Mouse (Mus musculus): Measurements from ENCODE around the gene Ifna15.
"Not testable (repeated sequence)": the region's sequence is repeated elsewhere in the genome, so short reads cannot be mapped to it uniquely, and the experiment has no call there.

Ifna15 gene

DNA sequence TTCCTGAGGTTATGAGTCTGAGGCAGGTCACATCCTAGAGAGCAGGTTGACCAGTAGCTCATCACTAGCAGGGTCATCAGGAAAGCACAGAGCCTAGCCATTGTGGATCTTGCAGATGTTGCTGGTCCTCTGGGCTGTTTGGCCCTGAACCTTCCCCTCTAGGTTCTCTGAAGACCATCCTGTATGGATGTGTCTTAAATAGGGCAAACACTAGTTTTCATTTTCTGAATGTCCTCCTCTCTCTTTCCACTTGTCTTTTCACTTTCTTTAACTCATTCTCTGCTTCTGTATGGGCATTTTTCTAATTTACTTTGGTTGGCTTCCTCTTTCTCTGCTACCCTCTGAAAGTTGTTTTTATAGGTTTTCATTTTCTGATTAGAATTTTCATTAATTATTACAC is at the start of gene Ifna15:
Gene Ifna15, minus strand, starts transcription at position 101 of the 400 bp plus-strand sequence.
- not testable (repeated sequence) for DNase-seq (ENCODE audit: low spot score in 2 of 2)

DNA sequence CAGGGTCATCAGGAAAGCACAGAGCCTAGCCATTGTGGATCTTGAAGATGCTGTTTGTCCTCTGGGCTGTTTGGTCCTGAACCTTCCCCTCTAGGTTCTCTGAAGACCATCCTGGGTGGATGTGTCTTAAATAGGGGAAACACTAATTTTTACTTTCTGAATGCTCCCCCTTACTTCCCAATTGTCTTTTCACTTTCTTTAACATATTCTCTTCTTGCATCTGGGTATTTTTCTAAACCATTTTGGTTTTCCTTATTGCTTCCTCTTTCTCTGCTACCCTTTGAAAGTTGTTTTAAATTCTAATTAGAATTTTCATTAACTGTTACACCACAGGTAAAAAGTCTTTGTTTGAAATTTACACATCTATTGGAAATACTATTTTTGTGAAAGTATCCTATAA is 45.2 kb upstream of the Ifna15 start, which contains the start of gene Ifna12:
Gene Ifna12, minus strand, starts transcription at position 101 of the 400 bp plus-strand sequence.
- no peak for DNase-seq (ENCODE audit: low spot score in 2 of 2)

DNA sequence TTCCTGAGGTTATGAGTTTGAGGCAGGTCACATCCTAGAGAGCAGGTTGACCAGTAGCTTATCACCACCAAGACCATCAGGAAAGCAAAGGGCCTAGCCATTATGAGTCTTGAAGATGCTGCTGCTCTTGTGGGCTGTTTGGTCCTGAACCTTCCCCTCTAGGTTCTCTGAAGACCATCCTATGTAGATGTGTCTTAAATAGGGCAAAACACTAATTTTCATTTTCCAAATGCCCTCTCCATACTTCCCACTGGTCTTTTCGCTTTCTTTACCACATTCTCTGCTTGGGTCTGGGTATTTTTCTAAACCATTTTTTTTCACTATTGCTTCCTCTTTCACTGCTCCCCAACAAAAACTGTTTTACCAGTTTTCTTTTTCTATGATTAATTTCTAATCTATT is 34.2 kb upstream of the Ifna15 start, which contains the start of gene Ifna9:
Gene Ifna9, minus strand, starts transcription at position 101 of the 400 bp plus-strand sequence.
- no peak for DNase-seq (ENCODE audit: low spot score in 2 of 2)

DNA sequence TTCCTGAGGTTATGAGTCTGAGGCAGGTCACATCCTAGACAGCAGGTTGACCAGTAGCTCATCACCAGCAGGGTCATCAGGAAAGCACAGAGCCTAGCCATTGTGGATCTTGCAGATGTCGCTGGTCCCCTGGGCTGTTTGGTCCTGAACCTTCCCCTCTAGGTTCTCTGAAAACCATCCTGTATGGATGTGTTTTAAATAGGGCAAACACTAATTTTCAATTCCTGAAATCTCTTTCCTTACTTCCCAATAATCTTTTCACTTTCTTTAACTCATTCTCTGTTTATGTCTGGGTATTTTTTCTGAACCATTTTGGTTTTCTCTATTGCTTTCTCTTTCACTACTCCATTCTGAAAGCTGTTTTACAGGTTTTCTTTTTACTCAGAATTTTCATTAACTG is 13.7 kb upstream of the Ifna15 start, which contains the start of gene Ifna14:
Gene Ifna14, minus strand, starts transcription at position 101 of the 400 bp plus-strand sequence.
- no peak for DNase-seq (ENCODE audit: low spot score in 2 of 2)

DNA sequence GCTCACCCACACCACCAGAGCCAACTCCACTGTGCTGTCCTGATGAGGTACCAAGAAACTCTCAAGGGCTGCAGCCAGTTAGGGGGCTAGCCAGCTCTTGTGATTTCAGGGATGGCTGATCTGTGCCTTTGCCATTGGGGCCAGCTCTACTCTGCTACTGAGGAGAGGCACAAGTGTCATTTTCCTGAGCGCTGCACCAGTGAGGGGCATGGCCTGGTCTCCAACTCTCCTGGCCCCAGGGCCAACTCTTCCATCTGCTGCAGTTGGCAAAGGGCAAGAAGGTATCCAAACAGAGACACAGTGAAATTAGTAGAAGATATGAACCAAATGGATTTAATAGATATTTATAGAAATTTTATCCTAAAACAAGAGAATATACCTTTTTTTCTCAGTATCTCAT is 3.7 kb upstream of the Ifna15 start:
- no peak for DNase-seq (ENCODE audit: low spot score in 2 of 2)

DNA sequence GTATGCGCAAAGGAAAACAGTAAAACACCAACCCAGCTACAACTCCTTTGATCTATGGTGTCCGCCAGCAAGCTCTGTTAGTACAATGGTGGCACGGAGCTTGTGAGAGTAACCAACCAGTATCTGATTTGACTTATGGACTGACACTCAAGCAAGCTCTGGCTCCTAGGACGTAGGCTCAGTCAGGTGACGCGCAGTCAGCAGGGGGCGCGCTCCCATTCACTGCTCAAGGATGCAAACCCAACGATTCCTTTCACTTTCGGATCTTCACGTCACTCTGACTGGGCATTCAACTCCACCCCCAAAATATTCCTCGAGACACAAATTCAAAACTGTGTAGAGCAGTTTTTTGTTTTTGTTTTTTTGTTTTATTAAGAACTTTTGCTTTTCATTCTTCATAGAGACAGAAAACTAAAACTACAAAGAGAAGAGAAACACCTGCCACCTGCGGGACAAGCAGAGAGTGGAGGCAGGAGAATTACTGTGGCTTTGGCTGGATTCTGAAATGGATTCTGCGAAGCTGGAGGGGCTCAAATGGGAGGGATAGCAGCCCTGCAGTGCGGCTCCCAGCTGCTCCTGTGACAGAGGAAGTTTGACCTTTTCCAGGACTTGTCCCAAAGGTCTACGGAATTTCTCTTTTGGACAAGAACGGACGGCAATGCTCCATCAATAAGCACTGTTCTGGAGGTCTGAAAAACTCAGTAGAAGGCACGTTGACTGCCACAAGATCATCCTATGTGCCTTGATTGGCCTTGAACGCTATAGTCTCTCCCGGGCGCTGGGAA is 7.7 kb downstream of the Ifna15 start:
- peak; percentile 70 to 77 for DNase-seq (ENCODE audit: low spot score in 2 of 2)

DNA sequence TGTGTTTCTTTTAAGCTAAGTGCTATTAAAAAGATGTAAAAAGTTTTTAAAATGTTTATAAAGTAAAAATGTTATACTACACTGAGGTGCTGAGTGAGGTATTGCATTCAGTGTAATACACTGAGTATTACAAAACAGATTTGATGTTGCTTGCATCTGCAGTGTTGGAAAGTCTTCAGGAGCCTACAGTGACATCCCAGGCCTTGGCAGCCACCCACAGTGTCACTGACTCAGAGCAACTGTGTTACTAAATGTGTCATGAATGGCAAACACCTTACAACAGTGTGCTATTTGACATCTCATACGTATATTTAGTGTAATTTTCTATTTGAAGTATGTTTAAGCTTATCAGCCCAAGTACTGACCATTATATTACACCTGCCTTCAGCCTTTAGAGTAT is 10.1 kb downstream of the Ifna15 start:
- no peak for DNase-seq (ENCODE audit: low spot score in 2 of 2)

DNA sequence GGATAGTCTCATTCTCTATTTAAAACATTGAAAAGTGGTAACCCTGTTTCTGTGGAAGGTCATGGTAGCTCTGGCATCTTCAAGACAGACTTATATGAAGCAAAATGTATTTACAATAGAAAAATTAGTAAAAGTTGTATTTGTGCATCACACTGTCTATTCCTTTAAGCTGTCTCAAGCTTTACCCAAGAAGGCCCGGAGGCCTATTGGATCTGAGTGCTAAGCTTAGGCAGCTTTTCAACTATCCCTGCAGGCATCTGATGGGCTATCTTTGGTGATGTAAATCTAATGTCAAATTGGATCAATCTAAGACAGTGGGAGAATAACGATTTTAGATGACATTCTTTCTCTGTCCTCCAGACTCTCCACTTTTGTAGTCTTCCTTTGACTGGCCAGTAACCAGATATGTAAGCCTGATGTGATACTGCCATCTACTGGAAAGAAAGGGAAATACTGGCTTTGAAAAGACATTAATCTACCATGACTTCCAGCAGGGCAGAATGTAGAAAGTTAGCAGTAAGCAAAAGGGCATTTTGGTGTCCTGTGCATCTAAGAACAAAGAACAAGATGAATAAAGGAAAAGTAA is 14.3 kb downstream of the Ifna15 start:
- peak in 1 of 2 experiments; percentile 31 for DNase-seq (ENCODE audit: low spot score in 2 of 2)

DNA sequence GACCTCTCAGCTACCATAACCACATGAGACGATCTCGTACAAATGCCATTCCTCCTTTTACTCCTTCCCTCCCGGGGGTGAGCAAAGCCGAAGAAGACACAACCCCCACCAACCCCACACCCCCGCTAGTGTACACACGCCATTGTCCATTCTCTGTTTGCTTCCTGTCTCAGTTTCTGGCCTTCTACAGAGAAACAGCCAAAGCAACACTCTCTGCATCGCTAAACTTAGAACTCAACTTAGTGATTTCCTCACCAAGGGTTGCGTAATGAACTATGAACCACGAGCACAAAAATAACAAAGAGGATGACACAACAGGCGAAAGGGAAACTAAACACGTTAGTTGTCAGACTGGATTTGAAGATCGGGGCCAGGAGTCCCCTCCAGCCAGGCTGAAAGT is 20.7 kb downstream of the Ifna15 start:
- peak; percentile 3 to 28 for DNase-seq (ENCODE audit: low spot score in 2 of 2)

DNA sequence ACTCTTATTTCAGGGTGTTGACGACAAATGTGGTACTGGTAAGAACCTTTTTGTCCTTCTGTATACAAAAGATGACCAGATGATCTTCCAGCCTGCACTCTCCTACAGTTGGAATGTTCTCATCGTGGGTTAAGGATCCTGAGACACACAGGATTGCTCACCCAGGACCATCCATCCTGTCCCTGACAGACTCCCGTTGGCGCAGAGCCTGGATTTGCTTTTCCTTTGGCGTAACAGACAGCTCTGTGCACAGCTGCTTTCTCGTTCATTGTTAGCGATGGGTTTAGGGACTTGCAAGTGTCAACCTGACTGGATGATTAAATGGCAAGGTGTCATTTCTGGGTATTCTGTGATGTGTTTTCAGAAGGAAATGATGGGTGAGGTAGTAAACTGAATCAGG is 21.4 kb downstream of the Ifna15 start:
- DNase-seq (ENCODE audit: low spot score in 2 of 2), result no peak

DNA sequence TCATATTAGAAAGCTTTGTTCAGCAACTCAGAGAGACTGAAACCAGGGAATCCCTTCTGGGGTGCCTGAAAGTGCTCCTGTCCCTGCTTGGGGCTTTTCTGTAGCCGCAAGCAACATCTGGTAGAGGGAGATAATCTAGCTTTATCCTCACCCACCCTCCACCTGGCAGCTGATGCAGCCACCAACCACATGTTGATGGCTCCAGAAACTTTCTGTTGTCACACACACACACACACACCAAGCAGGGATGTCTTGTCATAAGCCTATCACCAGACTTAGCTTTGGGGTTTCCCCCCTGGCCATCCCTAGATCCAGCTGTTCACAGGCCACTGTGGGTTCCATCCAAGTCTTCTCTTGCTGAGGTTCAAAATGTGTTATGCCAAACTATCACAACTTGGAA is 22.3 kb downstream of the Ifna15 start:
- DNase-seq (ENCODE audit: low spot score in 2 of 2), result peak; percentile 7 to 12

DNA sequence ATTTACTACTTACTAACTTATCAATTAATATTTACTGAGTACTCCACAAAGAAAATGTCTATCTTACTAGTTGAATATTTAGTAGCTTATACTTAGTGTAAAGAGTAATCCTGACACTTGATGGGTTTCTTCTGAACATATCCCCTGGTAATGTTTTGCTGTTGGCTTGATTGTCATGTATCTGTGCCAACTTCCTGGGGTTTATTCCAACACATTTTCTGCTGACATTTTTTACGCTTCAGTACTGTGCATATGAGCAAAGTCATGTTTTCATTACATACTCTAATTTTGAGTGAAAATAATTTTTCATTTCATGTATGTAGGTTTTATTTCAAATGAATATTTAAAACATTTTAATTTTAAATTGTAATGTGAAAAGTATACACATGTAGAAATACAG is 23.1 kb downstream of the Ifna15 start:
- no peak for DNase-seq (ENCODE audit: low spot score in 2 of 2)

DNA sequence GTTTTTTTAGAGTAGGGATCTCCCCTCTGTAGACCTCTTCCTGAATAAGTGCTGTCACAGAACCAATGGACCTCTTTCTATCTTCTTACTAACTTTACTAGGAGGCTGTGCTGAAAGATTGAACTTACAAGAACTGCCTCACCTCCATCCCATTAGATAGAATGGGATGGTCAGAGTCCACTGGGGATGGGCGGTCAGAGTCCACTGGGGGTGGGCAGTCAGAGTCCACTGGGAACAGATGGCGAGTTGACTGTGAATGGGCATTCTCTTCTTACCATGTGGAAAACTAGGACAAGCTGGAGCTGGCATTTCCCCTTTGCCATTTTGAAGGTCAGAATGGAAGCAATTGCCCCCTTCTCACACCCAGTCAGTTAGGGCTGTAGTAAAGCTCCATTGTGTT is 24.5 kb downstream of the Ifna15 start:
- DNase-seq (ENCODE audit: low spot score in 2 of 2), result no peak

DNA sequence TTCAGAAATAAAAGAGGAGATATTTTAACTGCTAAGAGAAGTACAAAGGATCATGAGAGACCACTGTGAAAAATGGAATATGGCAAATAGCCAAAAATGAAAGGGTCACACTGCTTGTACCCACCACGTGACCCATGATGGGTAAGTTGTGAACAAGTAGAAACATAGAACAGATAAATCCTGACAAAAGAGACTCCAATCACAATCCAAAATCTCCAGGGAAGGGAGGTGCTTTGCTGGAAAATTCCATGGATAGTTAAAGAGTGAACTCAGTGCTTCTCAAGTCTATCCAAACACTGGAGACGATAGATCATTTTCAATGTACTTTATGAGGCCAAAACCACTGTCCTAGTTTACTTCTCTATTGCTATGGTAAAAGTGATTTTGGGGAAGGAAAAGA is 27.2 kb downstream of the Ifna15 start:
- no peak for DNase-seq (ENCODE audit: low spot score in 2 of 2)

DNA sequence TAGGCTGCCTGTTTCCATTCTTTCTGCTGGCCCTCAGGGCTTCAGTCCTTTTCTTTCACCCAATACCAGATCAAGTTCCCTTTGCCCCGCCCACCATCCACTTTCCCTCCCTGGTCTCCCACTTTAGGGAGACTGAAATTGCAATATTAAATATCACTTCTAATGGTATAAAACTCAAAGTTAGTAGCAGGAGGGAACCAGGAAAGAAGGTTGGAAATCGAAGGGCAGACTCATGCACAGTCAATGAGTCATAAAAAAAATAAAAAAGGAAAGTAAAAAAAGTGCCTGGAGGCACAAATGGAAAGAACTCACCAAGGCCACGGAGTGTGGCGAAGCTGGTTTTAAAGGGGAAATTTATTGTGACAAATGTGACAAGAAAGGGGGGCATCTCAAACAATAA is 27.8 kb downstream of the Ifna15 start:
- no peak for DNase-seq (ENCODE audit: low spot score in 2 of 2)

DNA sequence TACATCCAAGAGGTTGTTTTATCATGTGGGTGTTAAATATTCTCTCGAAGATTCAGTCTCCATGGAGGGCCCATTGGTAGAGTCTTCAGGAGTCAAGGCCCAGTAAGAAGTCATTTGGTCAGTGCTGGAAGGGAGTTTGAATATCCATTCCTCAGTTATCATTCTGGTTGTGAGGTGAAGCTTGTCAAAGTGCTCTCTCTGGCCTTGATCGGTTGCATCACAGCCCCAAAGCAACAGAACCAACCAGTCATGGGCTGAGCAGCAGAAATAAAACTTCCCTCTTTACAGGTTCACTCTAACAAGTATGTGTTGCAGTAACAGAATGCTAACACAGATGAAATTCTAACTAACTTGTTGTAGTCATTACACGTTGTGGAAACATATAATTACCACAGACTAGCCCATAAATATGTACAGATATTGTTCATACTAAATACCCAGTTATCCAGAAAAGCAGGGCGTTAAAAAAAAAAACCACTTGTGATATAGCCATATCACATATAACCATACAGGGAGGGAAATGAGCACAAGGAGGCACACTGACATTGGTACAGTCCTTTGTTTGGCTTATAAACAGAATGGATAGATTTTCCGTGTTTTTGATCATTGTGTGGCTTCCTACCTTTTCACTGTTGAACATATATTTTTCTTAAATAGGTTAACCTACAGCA is 31.5 kb downstream of the Ifna15 start:
- DNase-seq (ENCODE audit: low spot score in 2 of 2), result no peak

DNA sequence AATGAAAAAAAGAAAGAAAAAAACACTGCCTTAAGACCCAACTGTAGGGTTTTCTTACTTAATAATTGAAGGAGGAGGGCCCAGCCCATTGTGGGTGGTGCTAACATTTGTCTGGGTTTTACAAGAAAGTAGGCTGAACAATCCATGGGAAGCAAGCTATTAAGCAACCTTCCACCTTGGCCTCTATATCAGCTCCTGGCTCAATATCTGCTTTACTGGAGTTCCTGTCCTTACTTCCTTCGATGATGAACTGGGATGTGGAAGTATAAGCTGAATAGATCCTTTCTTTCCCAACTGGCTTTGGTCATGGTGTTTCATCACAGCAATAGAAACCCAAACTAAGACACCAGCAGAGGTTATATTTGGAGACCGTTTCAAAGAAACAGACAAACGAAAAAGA is 32.7 kb downstream of the Ifna15 start:
- no peak for DNase-seq (ENCODE audit: low spot score in 2 of 2)

DNA sequence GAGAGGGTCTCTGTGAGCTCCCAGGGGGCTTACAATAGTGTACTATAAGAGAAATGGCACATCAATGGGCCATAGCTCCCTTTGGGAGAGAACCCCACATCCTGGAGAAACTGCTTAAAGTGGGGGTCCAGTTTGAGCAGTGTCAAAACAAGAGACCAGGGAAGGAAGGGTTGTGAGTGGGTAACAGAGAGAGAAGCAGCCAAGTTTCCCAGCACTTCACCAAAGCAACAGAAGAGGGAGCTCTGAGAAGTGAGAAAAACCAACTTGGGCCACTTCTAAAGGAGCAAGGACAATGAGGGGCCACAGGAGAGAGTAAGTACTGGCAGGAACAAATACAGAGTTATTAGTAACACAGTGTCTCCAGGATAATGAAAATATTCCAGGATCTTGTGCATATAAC is 34.8 kb downstream of the Ifna15 start:
- no peak for DNase-seq (ENCODE audit: low spot score in 2 of 2)

DNA sequence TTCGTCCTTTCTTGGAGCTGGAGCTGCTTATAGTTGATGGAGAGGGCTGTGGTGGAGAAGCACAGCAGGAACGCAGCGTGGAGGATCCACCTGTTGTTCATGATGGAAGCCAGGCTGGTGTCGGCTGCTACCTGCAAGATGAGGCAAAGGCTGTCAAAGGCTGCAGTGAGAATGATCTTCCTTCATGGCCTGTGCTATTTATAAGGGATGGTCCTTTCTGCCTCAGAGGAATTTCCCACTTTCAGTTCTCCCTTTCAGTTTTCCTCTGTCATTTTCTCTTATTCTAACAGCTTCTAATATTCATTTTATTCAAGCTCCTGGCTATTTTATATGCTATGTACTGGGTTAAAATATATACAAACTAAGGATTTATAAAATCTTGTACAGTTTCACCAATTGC is 35.4 kb downstream of the Ifna15 start, which contains the start of gene Ifnb1:
Gene Ifnb1, minus strand, starts transcription at position 101 of the 400 bp plus-strand sequence.
- DNase-seq (ENCODE audit: low spot score in 2 of 2), result no peak

DNA sequence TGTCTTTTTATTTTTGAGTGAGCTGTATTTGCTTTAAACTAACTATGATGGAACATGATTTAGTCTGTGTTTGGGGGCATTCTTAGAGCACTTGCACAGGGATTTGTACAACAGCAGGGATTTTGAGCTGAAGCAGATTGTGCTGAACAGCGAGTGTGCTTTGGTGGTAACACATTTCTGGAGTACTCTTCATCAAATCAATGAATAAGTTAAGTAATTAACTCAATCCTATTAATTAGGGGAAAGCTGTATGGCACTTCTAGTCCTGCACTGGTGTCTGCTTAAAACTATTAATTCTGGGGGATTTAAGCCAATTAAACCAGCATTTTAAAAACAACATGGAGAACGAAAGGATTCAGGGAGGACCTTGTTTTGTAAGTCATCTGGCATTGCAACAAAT is 40.1 kb downstream of the Ifna15 start:
- DNase-seq (ENCODE audit: low spot score in 2 of 2), result no peak

DNA sequence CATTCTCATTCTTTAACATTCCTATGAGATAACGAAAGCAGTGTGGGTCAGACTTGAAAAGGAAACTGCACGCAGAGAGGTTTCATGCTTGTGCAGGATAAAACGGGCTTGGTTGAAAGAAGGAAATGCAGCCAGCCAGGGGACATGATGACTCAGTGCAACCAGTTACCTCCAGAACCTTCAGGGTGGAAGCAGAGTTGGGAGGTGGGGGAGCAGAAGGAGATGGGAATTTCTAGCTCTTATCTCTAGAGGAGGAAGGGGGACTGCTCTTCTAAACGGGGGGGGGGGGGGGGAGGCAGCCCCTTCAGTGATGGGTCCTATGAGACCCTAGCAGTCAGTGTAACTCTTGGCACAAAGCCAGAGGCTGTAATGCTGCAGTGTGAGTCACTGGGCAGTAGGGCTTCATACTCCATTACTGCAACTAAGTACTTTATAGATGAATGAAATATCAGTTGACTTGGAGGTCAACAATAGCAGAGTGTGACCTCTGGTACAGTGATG is 42.3 kb downstream of the Ifna15 start:
- DNase-seq (ENCODE audit: low spot score in 2 of 2), result no peak

DNA sequence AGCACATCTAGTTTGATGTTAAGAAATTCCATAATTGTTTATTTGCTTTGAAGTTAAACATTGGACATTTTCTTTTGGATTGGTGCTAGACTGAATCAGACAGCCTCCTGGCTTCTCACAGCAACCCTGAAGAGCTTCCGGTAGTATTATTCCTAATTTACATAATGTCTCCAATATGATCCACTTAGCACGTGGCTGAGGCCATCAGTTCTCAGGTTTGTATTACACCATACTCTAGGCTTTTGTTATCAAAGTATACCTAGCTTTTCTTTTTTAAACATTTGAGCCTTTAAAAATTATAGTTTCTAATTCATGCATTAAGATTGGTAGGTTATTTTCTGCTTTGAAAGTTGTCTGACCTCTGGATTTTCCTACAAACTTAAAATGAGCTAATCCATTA is 42.8 kb downstream of the Ifna15 start:
- DNase-seq (ENCODE audit: low spot score in 2 of 2), result no peak
